Mouse (Mus musculus): Measurements from ENCODE around the gene Med10. TPM values are rescaled to one million over a fixed set of nuclear protein-coding genes. Genes with fewer than 3 reads are reported as not detected.

Med10 gene
- 34.5 and 34.7 TPM in 2 replicates for polyA plus RNA-seq (2012; rRNA removed)

- H3K27me3 ChIP-seq (replicated peaks; ENCODE audit: control insufficient read depth, insufficient read depth, low read length) = no peaks in the 10 kb centered on the region
- H3K27ac ChIP-seq (ENCODE audit: insufficient read depth, low read depth, low read length) = no peak within 1 kb of the TSS
- H3K36me3 ChIP-seq (ENCODE audit: control insufficient read depth, insufficient read depth, low read length) = no peaks in the 10 kb centered on the region
- TF ChIP-seq CTCF (conservative IDR thresholded peaks at IDR 0.05; ENCODE audit: insufficient read depth, insufficient read length, low read depth, low read length) = no peak
- no peak for TF ChIP-seq POLR2A (IDR thresholded peaks at IDR 0.05; ENCODE audit: low read depth, low read length)
- 70% methylated on average over 5 of the region's 5 CpGs for WGBS
- H3K4me3 ChIP-seq (ENCODE audit: insufficient read depth, low read depth, low read length) = no peak within 1 kb of the TSS
- no peaks in the 10 kb centered on the region for H3K4me1 ChIP-seq (ENCODE audit: control insufficient read depth, insufficient read depth, low read length)
- no peak for DNase-seq
Measured at GRCm38 (mm10) chr13:69802095-69802494, at the start of gene Med10. Med10 (plus strand) TSS chr13:69802395.

DNA sequence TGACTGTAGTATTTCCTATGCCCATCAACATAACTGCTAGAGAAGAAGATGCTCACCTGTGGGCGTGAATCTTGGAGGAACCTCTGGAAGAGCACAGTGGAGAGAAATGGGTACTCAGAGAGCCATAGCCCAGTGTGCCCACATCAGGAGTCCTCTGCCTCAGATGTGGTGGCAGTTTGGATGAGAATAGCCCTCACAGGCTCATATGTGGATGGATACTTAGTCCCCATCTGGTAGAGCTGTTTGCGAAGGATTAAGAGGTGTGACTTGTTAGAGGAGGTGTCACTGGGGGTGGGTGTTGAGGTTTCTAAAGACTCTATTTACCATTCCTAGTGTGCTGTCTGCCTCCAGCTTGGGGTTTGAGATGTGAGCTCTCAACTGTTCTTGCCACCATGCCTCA lies 49.3 kb upstream of the Med10 start:
- Histone ChIP-seq H3K4me1 (ENCODE audit: control insufficient read depth, insufficient read depth, low read length) (no peaks in the 10 kb centered on the region), H3K27me3 (replicated peaks; ENCODE audit: control insufficient read depth, insufficient read depth, low read length) (no peaks in the 10 kb centered on the region; the same call in 1 of the 2 replicates), H3K4me3 (ENCODE audit: insufficient read depth, low read depth, low read length) (no peak overlapping the region), H3K36me3 (ENCODE audit: control insufficient read depth, insufficient read depth, low read length) (no peaks in the 10 kb centered on the region), H3K27ac (ENCODE audit: insufficient read depth, low read depth, low read length) (no peak overlapping the region)
- no peak for DNase-seq
- no peak for TF ChIP-seq POLR2A (IDR thresholded peaks at IDR 0.05; ENCODE audit: low read depth, low read length)
- no peak for TF ChIP-seq CTCF (conservative IDR thresholded peaks at IDR 0.05; ENCODE audit: insufficient read depth, insufficient read length, low read depth, low read length)
- 73% methylated on average over 2 of the region's 2 CpGs for WGBS

DNA sequence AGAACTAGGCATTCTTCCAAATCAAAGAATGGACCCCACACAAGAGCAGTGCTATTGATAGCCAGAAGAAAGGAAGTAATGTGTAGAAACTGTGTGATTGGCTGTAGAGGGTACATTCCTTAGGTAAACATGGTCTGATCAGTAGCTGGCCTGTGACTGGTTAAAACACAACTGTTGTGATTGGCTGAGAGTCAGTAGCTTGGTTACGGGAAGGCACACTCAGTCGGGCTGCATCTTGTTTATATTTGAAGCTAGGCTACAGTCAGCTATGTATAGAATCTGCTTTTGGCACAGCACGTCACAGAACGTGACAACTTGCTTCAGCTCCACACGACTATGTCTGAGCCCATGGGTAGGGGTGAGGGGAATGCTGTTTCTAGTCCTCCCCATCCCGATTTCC lies 43.2 kb upstream of the Med10 start:
- DNase-seq = no peak
- no peaks in the 10 kb centered on the region for H3K4me1 ChIP-seq (ENCODE audit: control insufficient read depth, insufficient read depth, low read length)
- H3K27ac ChIP-seq (ENCODE audit: insufficient read depth, low read depth, low read length) = no peak overlapping the region
- H3K36me3 ChIP-seq (ENCODE audit: control insufficient read depth, insufficient read depth, low read length) = no peaks in the 10 kb centered on the region
- no peaks in the 10 kb centered on the region for H3K27me3 ChIP-seq (replicated peaks; ENCODE audit: control insufficient read depth, insufficient read depth, low read length)
- TF ChIP-seq POLR2A (IDR thresholded peaks at IDR 0.05; ENCODE audit: low read depth, low read length) (no peak), CTCF (conservative IDR thresholded peaks at IDR 0.05; ENCODE audit: insufficient read depth, insufficient read length, low read depth, low read length) (no peak)
- H3K4me3 ChIP-seq (ENCODE audit: insufficient read depth, low read depth, low read length) = no peak overlapping the region
- WGBS = 72% methylated on average over 6 of the region's 6 CpGs

- Histone ChIP-seq H3K4me1 (ENCODE audit: control insufficient read depth, insufficient read depth, low read length) (no peaks in the 10 kb centered on the region), H3K4me3 (ENCODE audit: insufficient read depth, low read depth, low read length) (no peak overlapping the region), H3K27ac (ENCODE audit: insufficient read depth, low read depth, low read length) (no peak overlapping the region), H3K27me3 (replicated peaks; ENCODE audit: control insufficient read depth, insufficient read depth, low read length) (no peaks in the 10 kb centered on the region), H3K36me3 (ENCODE audit: control insufficient read depth, insufficient read depth, low read length) (no peaks in the 10 kb centered on the region)
- 72% methylated on average over 10 of the region's 10 CpGs for WGBS
- no peak for DNase-seq
- TF ChIP-seq CTCF (conservative IDR thresholded peaks at IDR 0.05; ENCODE audit: insufficient read depth, insufficient read length, low read depth, low read length) (no peak), POLR2A (IDR thresholded peaks at IDR 0.05; ENCODE audit: low read depth, low read length) (no peak)
Measured at GRCm38 (mm10) chr13:69761393-69761792, 40.8 kb upstream of the Med10 start.

DNA sequence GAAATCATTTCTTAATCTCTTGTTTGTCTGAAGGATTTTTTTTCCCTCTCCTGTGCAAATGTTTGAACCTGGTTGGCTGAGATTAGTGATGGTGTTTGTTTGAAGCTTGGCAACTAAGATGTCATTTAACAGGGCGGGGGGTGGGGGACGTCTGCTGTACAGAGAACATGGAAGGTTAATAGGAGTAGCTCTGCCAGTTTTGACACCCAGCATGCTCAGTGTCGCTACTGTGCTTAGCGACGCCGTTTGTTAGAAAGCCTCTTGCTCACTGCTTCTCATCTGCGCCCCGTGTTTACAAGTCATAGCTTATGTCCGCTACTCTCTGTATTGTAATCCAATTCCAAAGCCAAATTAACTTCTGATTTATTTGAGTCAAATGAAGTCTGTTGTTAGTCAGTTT lies 37.5 kb upstream of the Med10 start:
- Histone ChIP-seq H3K27ac (ENCODE audit: insufficient read depth, low read depth, low read length) (no peak overlapping the region), H3K4me1 (ENCODE audit: control insufficient read depth, insufficient read depth, low read length) (no peaks in the 10 kb centered on the region), H3K36me3 (ENCODE audit: control insufficient read depth, insufficient read depth, low read length) (no peaks in the 10 kb centered on the region), H3K4me3 (ENCODE audit: insufficient read depth, low read depth, low read length) (no peak overlapping the region), H3K27me3 (replicated peaks; ENCODE audit: control insufficient read depth, insufficient read depth, low read length) (no peaks in the 10 kb centered on the region)
- WGBS = 73% methylated on average over 9 of the region's 9 CpGs
- TF ChIP-seq POLR2A (IDR thresholded peaks at IDR 0.05; ENCODE audit: low read depth, low read length) (no peak), CTCF (conservative IDR thresholded peaks at IDR 0.05; ENCODE audit: insufficient read depth, insufficient read length, low read depth, low read length) (no peak)
- DNase-seq = no peak

DNA sequence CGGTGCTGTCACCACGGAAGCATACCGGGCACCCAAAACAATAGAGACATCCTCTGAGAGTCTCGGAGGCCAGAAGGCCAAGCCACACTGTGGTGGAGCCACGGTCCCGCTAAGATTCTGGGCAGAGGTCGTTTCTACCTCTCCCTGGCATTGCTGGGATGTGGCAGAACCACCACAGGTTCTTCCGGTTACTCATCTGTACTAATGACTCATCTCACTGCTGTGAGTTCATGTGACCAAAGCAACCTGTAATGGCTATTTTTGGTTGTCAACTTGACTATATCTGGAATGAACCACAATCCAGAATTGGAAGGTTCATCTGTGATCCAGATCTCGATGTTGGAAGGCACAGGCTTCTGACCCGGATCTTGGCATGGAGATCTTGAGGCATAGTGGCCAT lies 34.0 kb upstream of the Med10 start:
- H3K27me3 ChIP-seq (replicated peaks; ENCODE audit: control insufficient read depth, insufficient read depth, low read length) = no peaks in the 10 kb centered on the region
- 84% methylated on average over 10 of the region's 10 CpGs for WGBS
- TF ChIP-seq POLR2A (IDR thresholded peaks at IDR 0.05; ENCODE audit: low read depth, low read length) (no peak), CTCF (conservative IDR thresholded peaks at IDR 0.05; ENCODE audit: insufficient read depth, insufficient read length, low read depth, low read length) (no peak)

GRCm38 (mm10) chr13:69770538-69771456 lies 31.4 kb upstream of the Med10 start:
- 73% methylated on average over 12 of the region's 12 CpGs for WGBS
- DNase-seq = no peak
- Histone ChIP-seq H3K36me3 (ENCODE audit: control insufficient read depth, insufficient read depth, low read length) (no peaks in the 10 kb centered on the region), H3K27me3 (replicated peaks; ENCODE audit: control insufficient read depth, insufficient read depth, low read length) (no peaks in the 10 kb centered on the region), H3K27ac (ENCODE audit: insufficient read depth, low read depth, low read length) (no peak overlapping the region), H3K4me1 (ENCODE audit: control insufficient read depth, insufficient read depth, low read length) (no peaks in the 10 kb centered on the region), H3K4me3 (ENCODE audit: insufficient read depth, low read depth, low read length) (no peak overlapping the region)
- TF ChIP-seq CTCF (conservative IDR thresholded peaks at IDR 0.05; ENCODE audit: insufficient read depth, insufficient read length, low read depth, low read length) = no peak
- no peak for TF ChIP-seq POLR2A (IDR thresholded peaks at IDR 0.05; ENCODE audit: low read depth, low read length)

More for the DNA sequence above, 34.0 kb upstream of the Med10 start:
- Histone ChIP-seq H3K36me3 (ENCODE audit: control insufficient read depth, insufficient read depth, low read length) (no peaks in the 10 kb centered on the region), H3K4me1 (ENCODE audit: control insufficient read depth, insufficient read depth, low read length) (no peaks in the 10 kb centered on the region), H3K4me3 (ENCODE audit: insufficient read depth, low read depth, low read length) (no peak overlapping the region), H3K27ac (ENCODE audit: insufficient read depth, low read depth, low read length) (no peak overlapping the region)
- no peak for DNase-seq
